Mouse (Mus musculus): ENCODE measurements around the gene Bcl2l15. TPM values are rescaled to one million over a fixed set of nuclear protein-coding genes. Genes with fewer than 3 reads are reported as not detected.
"Not testable (repeated sequence)": the region's sequence is repeated elsewhere in the genome, so short reads cannot be mapped to it uniquely, and the experiment has no call there.

Bcl2l15 gene
- total RNA-seq, 1 experiment, result 1.4 TPM

GRCm38 (mm10) chr3:103827548-103827947 is 4.9 kb upstream of the Bcl2l15 start:
- Histone ChIP-seq H3K36me3 (ENCODE audit: control insufficient read depth, insufficient read depth, low read length, poor library complexity, severe bottlenecking) (no peaks in the 10 kb centered on the region; the same call in 1 of the 2 replicates), H3K27ac (ENCODE audit: insufficient read depth, low read depth, low read length, poor library complexity, severe bottlenecking) (no peak overlapping the region), H3K4me3 (ENCODE audit: insufficient read depth in 1 of 2, low read depth in 1 of 2, low read length in 2 of 2, poor library complexity in 1 of 2, severe bottlenecking in 1 of 2) (no peak overlapping the region), H3K9me3 (ENCODE audit: control insufficient read depth, insufficient read depth, low read depth, low read length) (no peaks in the 10 kb centered on the region), H3K4me1 (ENCODE audit: control insufficient read depth in 2 of 2, insufficient read depth in 2 of 2, low read length in 2 of 2, poor library complexity in 1 of 2) (peaks cover 0 to 2% of the 10 kb centered on the region in 2 experiments; a peak in 2 of 4 replicates), H3K9ac (ENCODE audit: insufficient read depth, low read depth, low read length, poor library complexity, severe bottlenecking) (no peak overlapping the region)
- DNase-seq (ENCODE audit: low read depth, low spot score), result no peak
- in situ Hi-C loops (cut with MboI; ENCODE audit: low sequenced_read_pairs in 2 of 2, unreplicated experiment in 2 of 2), result no loop called here
- no peak for TF ChIP-seq ZNF384 (IDR thresholded peaks at IDR 0.05; ENCODE audit: low read depth, low read length)

- Histone ChIP-seq H3K27ac (ENCODE audit: insufficient read depth, low read depth, low read length, poor library complexity, severe bottlenecking) (no peak overlapping the region), H3K4me3 (ENCODE audit: insufficient read depth in 1 of 2, low read depth in 1 of 2, low read length in 2 of 2, poor library complexity in 1 of 2, severe bottlenecking in 1 of 2) (no peak overlapping the region), H3K9me3 (ENCODE audit: control insufficient read depth, insufficient read depth, low read depth, low read length) (no peaks in the 10 kb centered on the region), H3K4me1 (ENCODE audit: control insufficient read depth in 2 of 2, insufficient read depth in 2 of 2, low read length in 2 of 2, poor library complexity in 1 of 2) (peaks cover 0 to 2% of the 10 kb centered on the region in 2 experiments; a peak in 2 of 4 replicates), H3K36me3 (ENCODE audit: control insufficient read depth, insufficient read depth, low read length, poor library complexity, severe bottlenecking) (no peaks in the 10 kb centered on the region), H3K9ac (ENCODE audit: insufficient read depth, low read depth, low read length, poor library complexity, severe bottlenecking) (no peak overlapping the region)
- in situ Hi-C loops (cut with MboI; ENCODE audit: low sequenced_read_pairs in 2 of 2, unreplicated experiment in 2 of 2), result no loop called here
- TF ChIP-seq HCFC1 (IDR thresholded peaks at IDR 0.05; ENCODE audit: borderline replicate concordance, insufficient read depth, low read length), result no peak
- no peak for TF ChIP-seq ZNF384 (IDR thresholded peaks at IDR 0.05; ENCODE audit: low read depth, low read length)
- no peak for TF ChIP-seq CHD2 (IDR thresholded peaks at IDR 0.05; ENCODE audit: low read depth, low read length)
- TF ChIP-seq ZC3H11A (IDR thresholded peaks at IDR 0.05; ENCODE audit: borderline replicate concordance, low read depth, low read length), result no peak
- TF ChIP-seq MAFK (IDR thresholded peaks at IDR 0.05; ENCODE audit: insufficient read depth, low read depth, low read length), result no peak
- DNase-seq (ENCODE audit: low read depth, low spot score), result no peak
Observed at GRCm38 (mm10) chr3:103829036-103829435, 3.4 kb upstream of the Bcl2l15 start.

- H3K27ac ChIP-seq (ENCODE audit: insufficient read depth, low read depth, low read length, poor library complexity, severe bottlenecking); H3K4me3 ChIP-seq (ENCODE audit: insufficient read depth in 1 of 2, low read depth in 1 of 2, low read length in 2 of 2, poor library complexity in 1 of 2, severe bottlenecking in 1 of 2); in situ Hi-C loops (cut with MboI; ENCODE audit: low sequenced_read_pairs in 2 of 2, unreplicated experiment in 2 of 2); H3K9ac ChIP-seq (ENCODE audit: insufficient read depth, low read depth, low read length, poor library complexity, severe bottlenecking); H3K9me3 ChIP-seq (ENCODE audit: control insufficient read depth, insufficient read depth, low read depth, low read length); H3K36me3 ChIP-seq (ENCODE audit: control insufficient read depth, insufficient read depth, low read length, poor library complexity, severe bottlenecking); DNase-seq (ENCODE audit: low read depth, low spot score); H3K4me1 ChIP-seq (ENCODE audit: control insufficient read depth in 2 of 2, insufficient read depth in 2 of 2, low read length in 2 of 2, poor library complexity in 1 of 2): not testable (repeated sequence)
Observed at GRCm38 (mm10) chr3:103830681-103831080, 1.7 kb upstream of the Bcl2l15 start.

- Histone ChIP-seq H3K36me3 (ENCODE audit: control insufficient read depth, insufficient read depth, low read length, poor library complexity, severe bottlenecking) (no peaks in the 10 kb centered on the region), H3K27ac (ENCODE audit: insufficient read depth, low read depth, low read length, poor library complexity, severe bottlenecking) (no peak overlapping the region), H3K9me3 (ENCODE audit: control insufficient read depth, insufficient read depth, low read depth, low read length) (no peaks in the 10 kb centered on the region), H3K9ac (ENCODE audit: insufficient read depth, low read depth, low read length, poor library complexity, severe bottlenecking) (no peak overlapping the region), H3K4me3 (ENCODE audit: insufficient read depth in 1 of 2, low read depth in 1 of 2, low read length in 2 of 2, poor library complexity in 1 of 2, severe bottlenecking in 1 of 2) (no peak overlapping the region), H3K4me1 (ENCODE audit: control insufficient read depth in 2 of 2, insufficient read depth in 2 of 2, low read length in 2 of 2, poor library complexity in 1 of 2) (peaks cover 0 to 2% of the 10 kb centered on the region in 2 experiments; a peak in 2 of 4 replicates)
- no peak for DNase-seq (ENCODE audit: low read depth, low spot score)
- in situ Hi-C loops (cut with MboI; ENCODE audit: low sequenced_read_pairs in 2 of 2, unreplicated experiment in 2 of 2), result no loop called here
- TF ChIP-seq CHD2 (IDR thresholded peaks at IDR 0.05; ENCODE audit: low read depth, low read length), result no peak
- TF ChIP-seq ZNF384 (IDR thresholded peaks at IDR 0.05; ENCODE audit: low read depth, low read length), result no peak
- no peak for TF ChIP-seq MAFK (IDR thresholded peaks at IDR 0.05; ENCODE audit: insufficient read depth, low read depth, low read length)
- no peak for TF ChIP-seq HCFC1 (IDR thresholded peaks at IDR 0.05; ENCODE audit: borderline replicate concordance, insufficient read depth, low read length)
- no peak for TF ChIP-seq ZC3H11A (IDR thresholded peaks at IDR 0.05; ENCODE audit: borderline replicate concordance, low read depth, low read length)
Observed at GRCm38 (mm10) chr3:103831146-103831545, 1.3 kb upstream of the Bcl2l15 start.

- Histone ChIP-seq H3K9me3 (ENCODE audit: control insufficient read depth, insufficient read depth, low read depth, low read length) (no peaks in the 10 kb centered on the region), H3K4me3 (ENCODE audit: insufficient read depth in 1 of 2, low read depth in 1 of 2, low read length in 2 of 2, poor library complexity in 1 of 2, severe bottlenecking in 1 of 2) (no peak overlapping the region), H3K4me1 (ENCODE audit: control insufficient read depth in 2 of 2, insufficient read depth in 2 of 2, low read length in 2 of 2, poor library complexity in 1 of 2) (peaks cover 0 to 2% of the 10 kb centered on the region in 2 experiments; a peak in 2 of 4 replicates), H3K9ac (ENCODE audit: insufficient read depth, low read depth, low read length, poor library complexity, severe bottlenecking) (no peak overlapping the region), H3K36me3 (ENCODE audit: control insufficient read depth, insufficient read depth, low read length, poor library complexity, severe bottlenecking) (no peaks in the 10 kb centered on the region), H3K27ac (ENCODE audit: insufficient read depth, low read depth, low read length, poor library complexity, severe bottlenecking) (no peak overlapping the region)
- in situ Hi-C loops (cut with MboI; ENCODE audit: low sequenced_read_pairs in 2 of 2, unreplicated experiment in 2 of 2), result no loop called here
- no peak for TF ChIP-seq MAFK (IDR thresholded peaks at IDR 0.05; ENCODE audit: insufficient read depth, low read depth, low read length)
- no peak for TF ChIP-seq ZNF384 (IDR thresholded peaks at IDR 0.05; ENCODE audit: low read depth, low read length)
- TF ChIP-seq HCFC1 (IDR thresholded peaks at IDR 0.05; ENCODE audit: borderline replicate concordance, insufficient read depth, low read length), result no peak
- TF ChIP-seq ZC3H11A (IDR thresholded peaks at IDR 0.05; ENCODE audit: borderline replicate concordance, low read depth, low read length), result no peak
- no peak for TF ChIP-seq CHD2 (IDR thresholded peaks at IDR 0.05; ENCODE audit: low read depth, low read length)
- no peak for DNase-seq (ENCODE audit: low read depth, low spot score)
Observed at GRCm38 (mm10) chr3:103834001-103834400, 1.6 kb downstream of the Bcl2l15 start.
